Mouse (Mus musculus): Measurements from ENCODE around the gene Ebf4. TPM values are rescaled to one million over a fixed set of nuclear protein-coding genes. Genes with fewer than 3 reads are reported as not detected.

Ebf4 gene
- polyA plus RNA-seq, 1 experiment from 2014 or later, result 0.05 TPM

- H3K4me1 ChIP-seq (ENCODE audit: control insufficient read depth, low read depth, low read length), result no peaks in the 10 kb centered on the region
- ATAC-seq (ENCODE audit: low read depth), result no peak
- no peak overlapping the region for H3K9ac ChIP-seq (ENCODE audit: low read depth, low read length)
- no peaks in the 10 kb centered on the region for H3K36me3 ChIP-seq (ENCODE audit: control insufficient read depth, insufficient read depth)
- no peak overlapping the region for H3K27ac ChIP-seq (ENCODE audit: low read length)
- H3K4me3 ChIP-seq (ENCODE audit: low read depth, low read length), result no peak overlapping the region
- no peak overlapping the region for H3K4me2 ChIP-seq (ENCODE audit: low read depth, low read length)
- no peaks in the 10 kb centered on the region for H3K27me3 ChIP-seq (ENCODE audit: control insufficient read depth, insufficient read depth, low read depth, low read length)
- H3K9me3 ChIP-seq (replicated peaks; ENCODE audit: control insufficient read depth, low read length), result no peaks in the 10 kb centered on the region
- 58% methylated on average over 6 of the region's 6 CpGs for WGBS (ENCODE audit: insufficient replicate concordance)
Measured at GRCm38 (mm10) chr2:130383895-130384294, 88.9 kb downstream of the Ebf4 start.

GRCm38 (mm10) chr2:130386212-130386611, 91.2 kb downstream of the Ebf4 start:
- H3K4me1 ChIP-seq (ENCODE audit: control insufficient read depth, low read depth, low read length), result no peaks in the 10 kb centered on the region
- no peak for ATAC-seq (ENCODE audit: low read depth)
- H3K27me3 ChIP-seq (ENCODE audit: control insufficient read depth, insufficient read depth, low read depth, low read length), result no peaks in the 10 kb centered on the region
- H3K4me2 ChIP-seq (ENCODE audit: low read depth, low read length), result no peak overlapping the region
- no peaks in the 10 kb centered on the region for H3K36me3 ChIP-seq (ENCODE audit: control insufficient read depth, insufficient read depth)
- no peak overlapping the region for H3K9ac ChIP-seq (ENCODE audit: low read depth, low read length)
- H3K4me3 ChIP-seq (ENCODE audit: low read depth, low read length), result no peak overlapping the region
- no peaks in the 10 kb centered on the region for H3K9me3 ChIP-seq (replicated peaks; ENCODE audit: control insufficient read depth, low read length)
- H3K27ac ChIP-seq (ENCODE audit: low read length), result no peak overlapping the region
- WGBS (ENCODE audit: insufficient replicate concordance), result 59% methylated on average over 1 of the region's 1 CpGs

- no peaks in the 10 kb centered on the region for H3K9me3 ChIP-seq (replicated peaks; ENCODE audit: control insufficient read depth, low read length)
- H3K27me3 ChIP-seq (ENCODE audit: control insufficient read depth, insufficient read depth, low read depth, low read length), result no peaks in the 10 kb centered on the region
- no peak overlapping the region for H3K27ac ChIP-seq (ENCODE audit: low read length)
- H3K4me1 ChIP-seq (ENCODE audit: control insufficient read depth, low read depth, low read length), result no peaks in the 10 kb centered on the region
- H3K36me3 ChIP-seq (ENCODE audit: control insufficient read depth, insufficient read depth), result no peaks in the 10 kb centered on the region
- ATAC-seq (ENCODE audit: low read depth), result no peak
- no peak overlapping the region for H3K4me3 ChIP-seq (ENCODE audit: low read depth, low read length)
- H3K9ac ChIP-seq (ENCODE audit: low read depth, low read length), result no peak overlapping the region
- 65% methylated on average over 2 of the region's 2 CpGs for WGBS (ENCODE audit: insufficient replicate concordance)
- no peak overlapping the region for H3K4me2 ChIP-seq (ENCODE audit: low read depth, low read length)
Measured at GRCm38 (mm10) chr2:130388796-130389195, 93.8 kb downstream of the Ebf4 start.

GRCm38 (mm10) chr2:130390993-130391625, 96.1 kb downstream of the Ebf4 start:
- no peak for ATAC-seq (ENCODE audit: low read depth)
- H3K9me3 ChIP-seq (replicated peaks; ENCODE audit: control insufficient read depth, low read length), result no peaks in the 10 kb centered on the region
- H3K27ac ChIP-seq (ENCODE audit: low read length), result no peak overlapping the region
- H3K9ac ChIP-seq (ENCODE audit: low read depth, low read length), result no peak overlapping the region
- H3K27me3 ChIP-seq (ENCODE audit: control insufficient read depth, insufficient read depth, low read depth, low read length), result no peaks in the 10 kb centered on the region
- no peaks in the 10 kb centered on the region for H3K4me1 ChIP-seq (ENCODE audit: control insufficient read depth, low read depth, low read length)
- no peaks in the 10 kb centered on the region for H3K36me3 ChIP-seq (ENCODE audit: control insufficient read depth, insufficient read depth)
- no peak overlapping the region for H3K4me3 ChIP-seq (ENCODE audit: low read depth, low read length)
- H3K4me2 ChIP-seq (ENCODE audit: low read depth, low read length), result no peak overlapping the region
- 58% methylated on average over 11 of the region's 11 CpGs for WGBS (ENCODE audit: insufficient replicate concordance)

- H3K4me3 ChIP-seq (ENCODE audit: low read depth, low read length), result no peak overlapping the region
- no peak for ATAC-seq (ENCODE audit: low read depth)
- no peak overlapping the region for H3K27ac ChIP-seq (ENCODE audit: low read length)
- no peak overlapping the region for H3K9ac ChIP-seq (ENCODE audit: low read depth, low read length)
- H3K9me3 ChIP-seq (replicated peaks; ENCODE audit: control insufficient read depth, low read length), result no peaks in the 10 kb centered on the region
- no peaks in the 10 kb centered on the region for H3K4me1 ChIP-seq (ENCODE audit: control insufficient read depth, low read depth, low read length)
- H3K4me2 ChIP-seq (ENCODE audit: low read depth, low read length), result no peak overlapping the region
- H3K36me3 ChIP-seq (ENCODE audit: control insufficient read depth, insufficient read depth), result no peaks in the 10 kb centered on the region
- peaks cover 16% of the 10 kb centered on the region for H3K27me3 ChIP-seq (ENCODE audit: control insufficient read depth, insufficient read depth, low read depth, low read length)
- WGBS (ENCODE audit: insufficient replicate concordance), result 51% methylated on average over 3 of the region's 3 CpGs
Measured at GRCm38 (mm10) chr2:130392836-130393235, 97.9 kb downstream of the Ebf4 start.

- Histone ChIP-seq H3K4me3 (ENCODE audit: low read depth, low read length) (no peak overlapping the region), H3K4me2 (ENCODE audit: low read depth, low read length) (no peak overlapping the region), H3K27ac (ENCODE audit: low read length) (no peak overlapping the region), H3K9me3 (replicated peaks; ENCODE audit: control insufficient read depth, low read length) (no peaks in the 10 kb centered on the region), H3K27me3 (ENCODE audit: control insufficient read depth, insufficient read depth, low read depth, low read length) (peaks cover 30% of the 10 kb centered on the region), H3K36me3 (ENCODE audit: control insufficient read depth, insufficient read depth) (no peaks in the 10 kb centered on the region), H3K9ac (ENCODE audit: low read depth, low read length) (no peak overlapping the region), H3K4me1 (ENCODE audit: control insufficient read depth, low read depth, low read length) (no peaks in the 10 kb centered on the region)
- ATAC-seq (ENCODE audit: low read depth), result no peak
- 82% methylated on average over 11 of the region's 11 CpGs for WGBS (ENCODE audit: insufficient replicate concordance)
Measured at GRCm38 (mm10) chr2:130395696-130396095, 100.7 kb downstream of the Ebf4 start.

- H3K27ac ChIP-seq (ENCODE audit: low read length), result no peak within 1 kb of the TSS
Measured at GRCm38 (mm10) chr2:130397186-130397985, 102.4 kb downstream of the Ebf4 start, which contains the start of gene Cpxm1. Gene Cpxm1 (minus strand): TSS chr2:130397574.

GRCm38 (mm10) chr2:130398091-130398490, 103.1 kb downstream of the Ebf4 start:
- Histone ChIP-seq H3K9ac (ENCODE audit: low read depth, low read length) (no peak overlapping the region), H3K27ac (ENCODE audit: low read length) (no peak overlapping the region), H3K27me3 (ENCODE audit: control insufficient read depth, insufficient read depth, low read depth, low read length) (peaks cover 30% of the 10 kb centered on the region), H3K9me3 (replicated peaks; ENCODE audit: control insufficient read depth, low read length) (no peaks in the 10 kb centered on the region), H3K4me1 (ENCODE audit: control insufficient read depth, low read depth, low read length) (no peaks in the 10 kb centered on the region), H3K4me3 (ENCODE audit: low read depth, low read length) (no peak overlapping the region; the same call in 1 of the 2 replicates), H3K4me2 (ENCODE audit: low read depth, low read length) (peak overlapping the region; percentile 63), H3K36me3 (ENCODE audit: control insufficient read depth, insufficient read depth) (no peaks in the 10 kb centered on the region)
- no peak for ATAC-seq (ENCODE audit: low read depth)
- WGBS (ENCODE audit: insufficient replicate concordance), result 14% methylated on average over 10 of the region's 14 CpGs

More at GRCm38 (mm10) chr2:130397186-130397985, 102.4 kb downstream of the Ebf4 start, which contains the start of gene Cpxm1:
- H3K9me3 ChIP-seq (replicated peaks; ENCODE audit: control insufficient read depth, low read length), result no peaks in the 10 kb centered on the region
- 1% methylated on average over 50 of the region's 53 CpGs for WGBS (ENCODE audit: insufficient replicate concordance)
- no peaks in the 10 kb centered on the region for H3K36me3 ChIP-seq (ENCODE audit: control insufficient read depth, insufficient read depth)
- no peak for ATAC-seq (ENCODE audit: low read depth)
- H3K9ac ChIP-seq (ENCODE audit: low read depth, low read length), result no peak within 1 kb of the TSS
- peaks cover 30% of the 10 kb centered on the region for H3K27me3 ChIP-seq (ENCODE audit: control insufficient read depth, insufficient read depth, low read depth, low read length)
- peak within 1 kb of the TSS; percentile 38 for H3K4me3 ChIP-seq (ENCODE audit: low read depth, low read length)
- H3K4me1 ChIP-seq (ENCODE audit: control insufficient read depth, low read depth, low read length), result no peaks in the 10 kb centered on the region
- peak within 1 kb of the TSS; percentile 63 for H3K4me2 ChIP-seq (ENCODE audit: low read depth, low read length)

GRCm38 (mm10) chr2:130400046-130400445, 105.1 kb downstream of the Ebf4 start:
- H3K36me3 ChIP-seq (ENCODE audit: control insufficient read depth, insufficient read depth), result no peaks in the 10 kb centered on the region
- no peak overlapping the region for H3K9ac ChIP-seq (ENCODE audit: low read depth, low read length)
- no peak overlapping the region for H3K27ac ChIP-seq (ENCODE audit: low read length)
- no peak overlapping the region for H3K4me2 ChIP-seq (ENCODE audit: low read depth, low read length)
- peaks cover 30% of the 10 kb centered on the region for H3K27me3 ChIP-seq (ENCODE audit: control insufficient read depth, insufficient read depth, low read depth, low read length)
- no peak overlapping the region for H3K4me3 ChIP-seq (ENCODE audit: low read depth, low read length)
- 70% methylated on average over 1 of the region's 1 CpGs for WGBS (ENCODE audit: insufficient replicate concordance)
- H3K4me1 ChIP-seq (ENCODE audit: control insufficient read depth, low read depth, low read length), result no peaks in the 10 kb centered on the region
- ATAC-seq (ENCODE audit: low read depth), result no peak
- H3K9me3 ChIP-seq (replicated peaks; ENCODE audit: control insufficient read depth, low read length), result no peaks in the 10 kb centered on the region

Data from liver, embryonic 16.5 days (tissue).